Mouse (Mus musculus) cerebellum, adult 2 months (tissue): ENCODE data around the gene Spin1.

ENCODE experiments used
- CTCF ChIP-seq: fragments of 200-500 bp; IDR thresholded peaks from 2 replicates; pipeline ENCODE4 v1.5.1; 2011; ENCODE audit warnings: low read depth, mild to moderate bottlenecking, control low read depth, low read length, moderate library complexity, borderline replicate concordance; ENCODE audit not compliant: insufficient read depth
- POLR2A ChIP-seq: fragments of 200-500 bp; IDR thresholded peaks from 2 replicates; pipeline ENCODE4 v1.6.1; 2011; ENCODE audit warnings: low read length, control low read depth, borderline replicate concordance; ENCODE audit not compliant: insufficient read depth

DNA sequence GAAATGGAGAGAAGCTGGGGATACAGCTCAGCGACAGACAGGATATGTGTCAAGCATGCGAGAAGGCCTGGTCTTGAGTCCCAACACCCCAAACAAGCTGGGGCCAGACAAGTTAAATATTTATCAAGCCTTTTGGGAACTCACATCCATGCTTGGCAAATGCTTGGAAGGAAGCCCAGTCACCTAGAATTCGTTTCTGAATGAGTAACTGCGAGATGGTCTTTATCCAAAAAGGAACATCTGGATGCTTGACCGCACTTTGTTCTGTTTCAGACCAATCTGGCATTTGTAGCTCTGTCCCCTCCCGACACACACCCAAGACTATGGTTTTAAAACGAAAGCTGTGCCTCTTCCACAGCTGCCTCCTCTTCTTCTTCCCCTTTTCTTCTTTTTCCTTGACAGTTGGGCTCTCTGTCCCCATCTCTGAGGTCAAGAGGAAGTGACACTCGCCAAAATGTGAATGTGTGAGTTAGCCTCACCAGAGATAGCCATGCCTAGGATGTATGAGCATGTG is 28.9 kb upstream of the Spin1 start:
- TF ChIP-seq POLR2A (no peak), CTCF (no peak)
